Mouse (Mus musculus) B cell, adult 2 months (primary cell): ENCODE results near the gene Ttll4.

Experiments
- DNase-seq, 2 experiments: peaks; one replicate each; pipeline ENCODE4 v3.0.0; 2022

The Ttll4 gene

GRCm38 (mm10) chr1:74712461-74713098, 51.0 kb downstream of the Ttll4 start:
- DNase-seq: peak; percentile 21 to 29

DNA sequence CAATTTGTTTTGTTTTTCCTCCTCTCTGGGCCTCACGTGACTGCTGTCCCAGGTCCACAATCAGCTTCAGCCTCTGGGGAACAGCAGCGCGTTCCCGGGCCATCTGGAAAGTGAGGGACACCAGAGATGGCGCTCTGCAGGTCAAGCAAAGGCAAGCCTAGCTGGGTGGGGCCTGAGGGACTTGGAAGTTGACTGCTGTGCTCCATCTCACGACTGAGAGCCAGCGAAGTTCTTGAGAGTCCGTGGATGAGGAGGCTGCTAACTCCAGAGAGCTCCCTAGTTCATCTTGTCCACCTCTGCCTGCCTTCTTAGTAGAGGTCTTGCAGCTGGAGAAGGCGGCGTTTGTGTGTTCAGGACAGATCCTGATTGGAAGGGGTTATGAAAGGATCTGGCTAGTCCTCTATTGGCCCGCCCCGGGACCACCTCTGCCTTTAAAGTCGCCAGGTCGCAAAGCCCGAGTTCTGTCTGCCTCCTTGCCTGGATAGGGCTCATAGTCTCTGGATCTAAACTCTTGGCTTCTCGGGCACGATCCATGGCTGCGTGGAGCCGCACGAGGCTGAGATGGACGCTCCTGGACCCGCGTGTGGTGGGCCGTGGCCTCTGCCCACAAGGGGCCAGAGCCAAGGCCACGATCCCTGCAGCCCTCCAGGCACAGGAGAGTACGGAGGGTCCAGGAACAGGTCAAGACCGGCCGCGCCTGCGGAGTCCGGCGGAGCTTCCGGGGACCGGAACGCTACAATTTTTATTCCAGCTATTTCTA, 51.7 kb downstream of the Ttll4 start, which contains the start of gene Cyp27a1:
TSS of gene Cyp27a1 (plus strand) at position 476 of the 760 bp plus-strand sequence.
- DNase-seq: peak; percentile 30 to 33

- DNase-seq: peak in 1 of 2 experiments; percentile 5
These were observed 52.5 kb downstream of the Ttll4 start for GRCm38 (mm10) chr1:74713859-74714730.

GRCm38 (mm10) chr1:74714967-74715366, 53.4 kb downstream of the Ttll4 start:
- no peak for DNase-seq

GRCm38 (mm10) chr1:74715468-74715867, 53.9 kb downstream of the Ttll4 start:
- DNase-seq: peak in 1 of 2 experiments; percentile 8

DNA sequence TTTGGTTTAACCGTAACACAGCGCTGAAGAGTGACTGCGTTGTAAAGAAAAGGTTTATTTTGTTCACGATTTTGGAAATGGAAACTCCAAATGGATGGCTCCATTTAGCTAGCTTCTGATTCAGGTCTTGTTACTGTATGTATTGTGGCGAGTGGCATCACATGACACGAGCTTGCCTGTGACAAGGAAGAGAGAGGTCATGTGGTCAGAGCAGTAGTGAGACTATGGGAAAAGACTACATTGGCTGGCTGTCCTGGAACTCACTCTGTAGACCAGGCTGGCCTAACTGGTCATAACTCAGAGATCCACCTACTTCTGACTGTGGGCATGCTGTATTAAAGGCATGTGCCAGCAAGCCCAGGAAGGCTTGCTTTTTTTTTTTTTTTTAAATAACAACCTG, 54.3 kb downstream of the Ttll4 start:
- no peak for DNase-seq

- no peak for DNase-seq
These were observed 56.6 kb downstream of the Ttll4 start for GRCm38 (mm10) chr1:74718113-74718512.

DNA sequence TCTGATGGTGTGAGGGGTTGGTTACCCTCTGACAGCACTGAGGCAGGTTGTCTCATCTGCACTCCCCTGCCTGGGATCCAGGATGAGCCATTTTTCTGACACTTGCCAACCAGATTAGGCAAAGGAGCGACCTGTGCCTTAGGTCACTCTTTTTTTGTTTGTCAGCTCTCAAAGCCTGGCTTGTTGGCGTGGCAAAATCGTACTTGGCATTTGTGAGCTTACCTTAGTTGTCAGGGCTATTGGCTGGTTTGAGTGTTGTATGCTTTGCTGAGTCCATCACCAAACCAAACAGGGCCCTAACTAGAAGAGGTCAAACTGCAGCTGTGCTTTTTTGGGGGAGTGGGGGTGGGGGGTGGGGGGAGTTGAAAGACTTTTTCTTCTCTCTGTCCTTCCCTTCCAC, 57.7 kb downstream of the Ttll4 start:
- no peak for DNase-seq

DNA sequence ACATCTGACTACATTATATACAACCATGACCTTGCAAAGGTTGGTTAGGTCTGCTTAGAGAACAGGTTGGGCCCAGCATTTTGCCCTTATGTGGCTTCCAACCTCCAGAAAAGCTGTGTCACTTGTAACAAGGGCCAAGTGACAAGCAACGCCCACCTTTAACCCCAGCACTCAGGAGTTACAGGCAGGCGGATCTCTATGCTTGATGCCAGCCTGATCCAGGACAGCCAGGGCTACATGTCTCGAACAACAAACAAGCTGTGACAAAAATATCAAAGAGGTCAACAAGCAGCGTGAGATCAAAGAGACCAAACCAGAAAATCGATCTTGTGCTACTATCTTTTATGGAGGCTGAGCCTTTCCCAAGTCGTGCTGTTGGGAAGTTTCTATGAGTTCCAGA, 60.1 kb downstream of the Ttll4 start:
- no peak for DNase-seq

DNA sequence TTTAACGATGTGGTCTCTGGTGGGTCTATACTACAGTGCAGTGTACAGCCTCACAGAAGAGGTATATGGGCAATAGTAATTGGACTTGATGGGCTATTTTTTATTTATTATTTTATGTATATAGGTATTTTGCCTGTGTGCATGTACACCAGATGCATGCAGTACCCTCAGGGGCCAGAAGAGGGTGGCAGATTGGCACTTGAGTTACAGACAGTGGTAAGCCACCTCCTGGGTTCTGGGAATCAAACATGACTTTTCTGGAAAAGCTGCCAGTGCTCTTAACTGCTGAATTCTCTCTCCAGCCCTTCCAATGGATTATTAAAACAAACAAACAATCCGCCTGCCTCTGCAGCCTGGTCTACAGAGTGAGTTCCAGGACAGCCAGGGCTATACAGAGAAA, 62.2 kb downstream of the Ttll4 start:
- DNase-seq: peak; percentile 32 to 50

- DNase-seq: no peak
These were observed 64.6 kb downstream of the Ttll4 start for GRCm38 (mm10) chr1:74726114-74726513.

DNA sequence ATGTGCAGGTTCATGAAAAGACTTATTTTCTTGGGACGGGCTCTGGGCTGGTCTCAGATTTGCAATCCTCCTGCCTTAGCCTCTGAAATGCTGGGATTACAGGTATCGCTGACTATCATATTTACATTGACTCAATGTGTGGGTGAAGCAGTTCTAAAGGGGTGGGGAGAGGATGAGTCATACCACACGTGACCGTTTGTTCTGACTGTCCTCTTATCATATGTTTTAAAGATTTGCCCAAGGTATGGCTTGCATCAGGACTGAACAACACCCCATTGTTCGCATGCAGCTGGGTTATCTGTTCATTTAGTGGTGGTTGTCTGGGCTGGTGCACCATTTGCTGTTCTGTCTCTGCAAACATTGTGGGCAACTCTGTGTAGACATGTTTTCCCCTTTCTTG, 65.1 kb downstream of the Ttll4 start:
- no peak for DNase-seq

- no peak for DNase-seq
These were observed 66.9 kb downstream of the Ttll4 start for GRCm38 (mm10) chr1:74728446-74728845.

GRCm38 (mm10) chr1:74736977-74737376, 75.4 kb downstream of the Ttll4 start:
- DNase-seq: no peak

DNA sequence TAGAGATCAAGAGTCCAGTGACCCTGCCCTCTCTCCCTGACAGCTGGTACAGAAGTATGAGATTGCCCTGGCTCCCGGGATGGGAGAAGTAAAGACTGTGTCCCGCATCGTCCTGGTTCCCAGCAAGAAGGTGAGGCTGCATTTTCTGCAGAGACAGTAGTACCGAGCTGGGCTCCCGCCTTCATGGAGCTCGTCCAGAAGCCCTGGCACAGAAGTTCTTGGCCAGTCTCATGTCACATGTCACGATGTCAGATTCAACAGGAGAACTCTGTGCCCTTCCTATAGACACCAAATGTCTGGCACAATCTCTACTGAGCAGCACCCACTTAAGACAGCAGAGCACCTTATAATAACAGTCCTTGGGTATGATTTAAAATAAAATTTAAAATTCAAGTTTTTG, 76.0 kb downstream of the Ttll4 start:
- DNase-seq: no peak

DNA sequence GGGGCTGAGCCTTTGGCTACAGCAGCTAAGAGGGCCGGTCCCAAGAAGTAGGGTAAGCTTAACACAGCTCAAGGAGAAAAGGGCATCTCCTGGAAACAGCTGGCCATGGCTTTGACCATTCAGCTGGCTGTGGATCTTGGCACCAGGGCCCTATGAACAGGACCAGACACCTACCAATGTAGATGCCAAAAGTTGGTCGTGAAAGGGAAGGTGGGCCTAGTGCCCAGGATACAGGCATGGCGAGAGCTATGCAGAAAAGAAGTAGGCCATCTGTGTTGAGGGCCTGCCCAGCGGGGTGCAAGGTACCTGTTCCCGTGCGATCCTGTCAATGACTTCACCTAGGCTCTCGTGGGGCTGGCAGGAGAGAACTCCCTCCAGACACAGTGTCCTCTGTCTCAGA, 79.3 kb downstream of the Ttll4 start:
- DNase-seq: no peak

- no peak for DNase-seq
These were observed 85.8 kb downstream of the Ttll4 start for GRCm38 (mm10) chr1:74747335-74747734.

DNA sequence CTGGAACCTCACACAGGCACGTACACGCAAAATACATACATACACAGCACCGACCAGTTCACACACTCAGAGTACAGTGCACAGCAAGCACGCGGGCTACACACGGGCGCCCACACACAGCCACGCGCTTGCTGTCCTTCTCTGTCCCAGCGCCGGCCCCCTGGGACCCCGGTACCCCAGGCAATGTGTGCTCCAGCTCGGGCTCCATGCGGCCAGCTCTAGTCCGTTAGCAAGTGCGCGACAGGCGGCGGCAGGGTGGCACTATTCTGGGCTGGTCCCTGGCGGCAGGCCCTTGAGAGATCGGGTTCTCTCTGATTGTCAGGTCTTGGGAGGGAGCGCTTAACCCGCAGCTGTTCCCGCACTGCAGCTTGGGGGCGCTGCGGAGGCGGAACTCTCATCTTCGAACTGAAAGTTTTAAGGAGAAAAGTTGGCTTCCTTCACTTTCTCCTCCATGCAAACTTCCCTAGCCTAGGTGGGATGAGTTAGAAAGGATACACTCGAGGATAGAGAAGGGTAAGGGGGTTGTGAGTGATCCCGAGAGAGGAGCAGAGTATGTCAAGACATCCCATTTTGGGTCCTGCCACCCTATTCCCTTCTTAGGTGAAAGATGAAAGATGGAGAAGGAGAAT, 87.2 kb downstream of the Ttll4 start, which contains the start of gene Prkag3:
TSS of gene Prkag3 (minus strand) at position 579 of the 629 bp plus-strand sequence.
- peak; percentile 72 to 75 for DNase-seq

- DNase-seq: no peak
These were observed 87.8 kb downstream of the Ttll4 start for GRCm38 (mm10) chr1:74749301-74749700.

DNA sequence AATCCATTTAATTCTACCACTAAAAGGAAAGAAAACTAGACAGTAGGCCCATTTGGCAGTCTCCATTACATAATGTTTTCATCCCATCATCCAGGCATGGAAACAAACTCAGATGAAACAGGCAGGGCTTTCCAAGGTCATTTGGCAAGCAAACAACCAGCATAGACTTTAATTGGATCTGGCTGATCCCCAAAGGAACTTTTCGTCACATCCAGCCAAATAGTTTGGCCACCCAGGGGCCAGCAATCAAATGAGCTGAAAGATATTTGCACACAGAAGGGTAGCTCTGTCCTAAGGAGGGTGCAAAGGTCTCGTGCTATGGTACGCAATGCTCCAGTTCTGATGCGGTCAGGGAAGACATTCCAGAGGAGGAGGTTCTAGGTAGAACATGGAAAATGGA, 89.1 kb downstream of the Ttll4 start:
- no peak for DNase-seq

GRCm38 (mm10) chr1:74752150-74752549, 90.6 kb downstream of the Ttll4 start:
- DNase-seq: no peak

DNA sequence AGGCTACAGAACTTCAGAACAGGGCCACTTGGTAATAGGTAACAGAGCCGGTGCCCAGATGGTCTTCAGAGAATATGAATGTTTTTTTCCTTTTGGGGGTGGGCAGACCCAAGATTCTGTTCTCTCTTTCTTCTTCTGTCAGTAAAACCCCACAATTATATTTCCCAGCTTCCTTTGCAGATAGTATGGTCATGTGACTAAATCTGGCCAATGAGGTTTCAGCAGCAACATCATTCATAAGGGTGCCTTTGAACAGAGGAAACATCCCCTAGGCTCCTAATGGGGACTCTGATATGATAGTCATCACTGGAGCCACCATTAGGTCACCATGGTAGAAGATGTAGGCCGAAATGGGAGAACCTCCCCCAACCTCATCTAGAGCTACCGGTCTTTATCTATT, 91.3 kb downstream of the Ttll4 start:
- no peak for DNase-seq
